Mouse (Mus musculus): ENCODE measurements around the gene Atp6v0a1. TPM values are rescaled to one million over a fixed set of nuclear protein-coding genes. Genes with fewer than 3 reads are reported as not detected.
A peak's percentile ranks its signal among the peaks of the same experiment; 100 is the strongest.

Atp6v0a1 gene
- total and polyA plus RNA-seq, 3 experiments, result 14.1 to 63.4 (median 36.1) TPM

DNA sequence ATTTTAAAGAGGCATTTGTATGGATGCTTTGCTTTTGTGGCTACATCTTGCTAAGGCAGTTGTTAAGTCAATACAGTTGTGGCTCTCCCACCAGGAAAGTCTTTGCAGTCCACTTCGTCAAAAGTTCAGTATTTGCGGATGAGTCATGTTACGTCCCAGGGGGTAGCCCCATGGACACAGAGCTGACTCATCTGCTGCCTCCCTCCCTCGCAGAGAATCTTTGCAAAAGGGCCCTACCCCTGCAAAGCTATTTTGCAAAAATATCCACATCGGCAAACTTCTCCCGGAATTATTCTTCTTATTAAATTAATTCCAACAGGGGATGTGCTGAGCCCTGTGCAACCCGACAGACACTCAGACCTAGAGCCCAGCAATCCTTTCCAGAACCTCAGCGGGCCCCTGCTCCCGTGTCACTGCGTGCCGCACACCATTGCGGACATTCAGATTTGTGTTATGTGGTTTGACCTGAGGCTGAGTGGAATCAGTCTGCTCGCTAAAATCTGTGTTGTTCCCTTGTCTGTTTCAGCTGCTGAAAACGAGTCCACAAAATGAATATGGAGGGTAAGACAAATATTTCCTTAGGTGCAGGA is 34.8 kb upstream of the Atp6v0a1 start:
- Histone ChIP-seq H3K27ac (ENCODE audit: insufficient read depth, low read depth) (no peak overlapping the region), H3K27me3 (replicated peaks) (peaks cover 2% of the 10 kb centered on the region), H3K36me3 (replicated peaks in 1 of 2; ENCODE audit: control insufficient read depth in 1 of 2, insufficient read depth in 1 of 2, low read length in 1 of 2) (no peaks in the 10 kb centered on the region), H3K4me1 (ENCODE audit: control insufficient read depth in 1 of 2, insufficient read depth in 2 of 2) (peaks cover 6 to 15% of the 10 kb centered on the region in 2 experiments), H3K79me2 (replicated peaks; ENCODE audit: control insufficient read depth, extremely low read depth, insufficient read depth, poor library complexity, severe bottlenecking) (no peaks in the 10 kb centered on the region), H3K9ac (ENCODE audit: insufficient read depth, low read depth) (no peak overlapping the region), H3K9me3 (replicated peaks; ENCODE audit: low read length) (peaks cover 10% of the 10 kb centered on the region), H3K4me3 (replicated peaks in 1 of 3; ENCODE audit: low read depth in 2 of 3, low read length in 2 of 3, poor library complexity in 1 of 3) (peak overlapping the region in 1 of 3 experiments; percentile 0), H3K4me2 (ENCODE audit: insufficient read depth, low read depth, poor library complexity, severe bottlenecking) (peak overlapping the region; percentile 68)
- peak; percentile 86 for DNase-seq (ENCODE audit: extremely low read depth)
- peak; percentile 79; the same call in 1 of the 2 replicates for TF ChIP-seq MAZ (IDR thresholded peaks at IDR 0.05; ENCODE audit: low read depth, low read length)
- TF ChIP-seq ZMIZ1 (IDR thresholded peaks at IDR 0.05; ENCODE audit: low read depth, low read length), result no peak
- TF ChIP-seq TCF12 (IDR thresholded peaks at IDR 0.05; ENCODE audit: low read depth, low read length), result 0 out of 2 replicates have a peak, but pooled peaks have one; percentile 14
- TF ChIP-seq GABPA (IDR thresholded peaks at IDR 0.05; ENCODE audit: insufficient replicate concordance, low read depth, low read length), result no peak
- TF ChIP-seq RCOR1 (conservative IDR thresholded peaks at IDR 0.05; ENCODE audit: low read depth, low read length), result peak; percentile 90; the same call in 1 of the 2 replicates
- 0 out of 2 replicates have a peak, but pooled peaks have one; percentile 36 for TF ChIP-seq MAX (IDR thresholded peaks at IDR 0.05; ENCODE audit: low read length)
- TF ChIP-seq USF1 (IDR thresholded peaks at IDR 0.05; ENCODE audit: low read depth, low read length), result no peak
- no peak for TF ChIP-seq CHD1 (IDR thresholded peaks at IDR 0.05; ENCODE audit: low read depth, low read length)
- no peak for TF ChIP-seq PAX5 (IDR thresholded peaks at IDR 0.05; ENCODE audit: low read length)
- TF ChIP-seq SIN3A (IDR thresholded peaks at IDR 0.05; ENCODE audit: low read length), result 0 out of 2 replicates have a peak, but pooled peaks have one; percentile 51
- no peak for TF ChIP-seq ZKSCAN1 (IDR thresholded peaks at IDR 0.05; ENCODE audit: borderline replicate concordance, low read depth, low read length)
- no peak for TF ChIP-seq UBTF (IDR thresholded peaks at IDR 0.05; ENCODE audit: low read depth, low read length)
- no peak for TF ChIP-seq CTCF (conservative IDR thresholded peaks at IDR 0.05 in 1 of 2, IDR thresholded peaks at IDR 0.05 in 1 of 2; ENCODE audit: low read depth in 2 of 2, low read length in 2 of 2)
- peak; percentile 89 for TF ChIP-seq IRF4 (IDR thresholded peaks at IDR 0.05; ENCODE audit: low read depth, low read length)
- peak; percentile 80; the same call in 1 of the 2 replicates for TF ChIP-seq MAFK (IDR thresholded peaks at IDR 0.05; ENCODE audit: insufficient replicate concordance, low read length)
- TF ChIP-seq RAD21 (IDR thresholded peaks at IDR 0.05; ENCODE audit: low read depth, low read length), result no peak
- TF ChIP-seq POLR2A (IDR thresholded peaks at IDR 0.05; ENCODE audit: low read depth, low read length), result no peak
- TF ChIP-seq NELFE (IDR thresholded peaks at IDR 0.05; ENCODE audit: low read depth, low read length), result no peak
- TF ChIP-seq ZNF384 (IDR thresholded peaks at IDR 0.05; ENCODE audit: low read depth, low read length), result peak; percentile 37; the same call in 1 of the 2 replicates
- TF ChIP-seq EP300 (IDR thresholded peaks at IDR 0.05; ENCODE audit: low read length), result peak; percentile 94
- TF ChIP-seq TBP (conservative IDR thresholded peaks at IDR 0.05; ENCODE audit: low read depth, low read length), result no peak
- no peak for TF ChIP-seq E2F4 (IDR thresholded peaks at IDR 0.05; ENCODE audit: insufficient replicate concordance, low read depth, low read length)
- TF ChIP-seq POLR2AphosphoS2 (IDR thresholded peaks at IDR 0.05; ENCODE audit: low read depth, low read length), result no peak
- TF ChIP-seq NRF1 (IDR thresholded peaks at IDR 0.05; ENCODE audit: low read depth, low read length), result no peak
- peak; percentile 43 for TF ChIP-seq CHD2 (IDR thresholded peaks at IDR 0.05; ENCODE audit: low read length)
- TF ChIP-seq JUND (conservative IDR thresholded peaks at IDR 0.05; ENCODE audit: low read depth, low read length), result peak; percentile 92
- TF ChIP-seq ELF1 (IDR thresholded peaks at IDR 0.05; ENCODE audit: low read depth, low read length), result no peak
- 0 out of 2 replicates have a peak, but pooled peaks have one; percentile 6 for TF ChIP-seq SMC3 (IDR thresholded peaks at IDR 0.05; ENCODE audit: low read depth, low read length)
- TF ChIP-seq USF2 (conservative IDR thresholded peaks at IDR 0.05; ENCODE audit: low read depth, low read length), result no peak
- TF ChIP-seq ETS1 (conservative IDR thresholded peaks at IDR 0.05; ENCODE audit: low read depth, low read length), result peak; percentile 90
- TF ChIP-seq MEF2A (IDR thresholded peaks at IDR 0.05; ENCODE audit: borderline replicate concordance, low read depth, low read length), result peak; percentile 79; the same call in 1 of the 2 replicates
- no peak for TF ChIP-seq ZC3H11A (IDR thresholded peaks at IDR 0.05; ENCODE audit: low read depth, low read length)
- TF ChIP-seq MXI1 (IDR thresholded peaks at IDR 0.05; ENCODE audit: low read depth, low read length), result peak; percentile 44
- TF ChIP-seq KAT2A (IDR thresholded peaks at IDR 0.05; ENCODE audit: insufficient replicate concordance, low read length), result 0 out of 2 replicates have a peak, but pooled peaks have one; percentile 41
- TF ChIP-seq HCFC1 (IDR thresholded peaks at IDR 0.05; ENCODE audit: low read depth, low read length), result no peak; the same call in 1 of the 2 replicates
- TF ChIP-seq MYC (IDR thresholded peaks at IDR 0.05; ENCODE audit: low read depth, low read length), result 0 out of 2 replicates have a peak, but pooled peaks have one; percentile 46
- TF ChIP-seq JUN (IDR thresholded peaks at IDR 0.05; ENCODE audit: insufficient read depth, low read depth, low read length), result peak; percentile 96
- TF ChIP-seq BHLHE40 (IDR thresholded peaks at IDR 0.05; ENCODE audit: low read depth, low read length), result peak; percentile 94
- in situ Hi-C loops (cut with MboI; ENCODE audit: low pct_ligation_motif_present, low pct_unique_long_range_greater_than_20kb, low sequenced_read_pairs) (no loop called here), dilution Hi-C loops (cut with MboI; ENCODE audit: extremely low pct_ligation_motif_present, extremely low pct_unique_long_range_greater_than_20kb, low sequenced_read_pairs) (no loop called here)

All from CH12.LX (cell line).